Mouse (Mus musculus) frontal cortex, postnatal 25 days (tissue): Measurements from ENCODE around the gene Hmgb4.
A peak's percentile ranks its signal among the peaks of the same experiment; 100 is the strongest.

ENCODE experiments used
- DNase-seq, 2 experiments: peaks; one replicate each; pipeline ENCODE4 v3.0.0; 2022; ENCODE audit warnings: low spot score in 2 of 2

The Hmgb4 gene

GRCm38 (mm10) chr4:128260907-128261560 is at the start of gene Hmgb4:
Gene Hmgb4 (minus strand): TSS chr4:128260957.
- no peak for DNase-seq

- DNase-seq = no peak
These were observed 45.3 kb upstream of the Hmgb4 start for GRCm38 (mm10) chr4:128306011-128306410.

GRCm38 (mm10) chr4:128304049-128304448 is 43.3 kb upstream of the Hmgb4 start:
- peak in 1 of 2 experiments; percentile 17 for DNase-seq

GRCm38 (mm10) chr4:128288095-128288494 is 27.3 kb upstream of the Hmgb4 start:
- DNase-seq = no peak

GRCm38 (mm10) chr4:128285009-128285408 is 24.3 kb upstream of the Hmgb4 start:
- DNase-seq = no peak

- no peak for DNase-seq
These were observed 14.8 kb upstream of the Hmgb4 start for GRCm38 (mm10) chr4:128275586-128275985.

GRCm38 (mm10) chr4:128275116-128275515 is 14.4 kb upstream of the Hmgb4 start:
- DNase-seq = no peak

- no peak for DNase-seq
These were observed 12.4 kb upstream of the Hmgb4 start for GRCm38 (mm10) chr4:128273146-128273545.

GRCm38 (mm10) chr4:128272501-128272900 is 11.7 kb upstream of the Hmgb4 start:
- no peak for DNase-seq

GRCm38 (mm10) chr4:128270931-128271330 is 10.2 kb upstream of the Hmgb4 start:
- DNase-seq = no peak

- no peak for DNase-seq
These were observed 9.4 kb upstream of the Hmgb4 start for GRCm38 (mm10) chr4:128270177-128270576.

GRCm38 (mm10) chr4:128269261-128269875 is 8.6 kb upstream of the Hmgb4 start:
- no peak for DNase-seq

GRCm38 (mm10) chr4:128265341-128265740 is 4.6 kb upstream of the Hmgb4 start:
- no peak for DNase-seq

GRCm38 (mm10) chr4:128264491-128264890 is 3.7 kb upstream of the Hmgb4 start:
- DNase-seq = no peak

- no peak for DNase-seq
These were observed 1.5 kb downstream of the Hmgb4 start for GRCm38 (mm10) chr4:128259211-128259610.

GRCm38 (mm10) chr4:128248676-128249075 is 12.1 kb downstream of the Hmgb4 start:
- no peak for DNase-seq

GRCm38 (mm10) chr4:128245201-128245600 is 15.6 kb downstream of the Hmgb4 start:
- no peak for DNase-seq

GRCm38 (mm10) chr4:128241854-128242356 is 18.9 kb downstream of the Hmgb4 start:
- DNase-seq = no peak

- no peak for DNase-seq
These were observed 19.5 kb downstream of the Hmgb4 start for GRCm38 (mm10) chr4:128241075-128241853.

GRCm38 (mm10) chr4:128239113-128239512 is 21.6 kb downstream of the Hmgb4 start:
- no peak for DNase-seq

GRCm38 (mm10) chr4:128233458-128233857 is 27.3 kb downstream of the Hmgb4 start:
- peak in 1 of 2 experiments; percentile 8 for DNase-seq
